Comparison of ENCODE assay signal across 9 mouse cellular contexts in genomic region chr7:144677341-144678086, GRCm38 (mm10).
DNase-seq lines count a peak whose midpoint lies in the region; ATAC-seq and TF ChIP-seq lines count a peak whose summit lies in the region.
"Had no signal": no experiment of that assay in that cellular context is flagged by ENCODE, and none has a peak within 500 bp of the region (broad histone marks: within the 10 kb centered on the region; RNA-seq: fewer than 3 reads in every experiment).

No protein-coding gene starts in this region.

- no peak for TF ChIP-seq CTCF in gastrocnemius, adult 2 months (IDR thresholded peaks at IDR 0.05)

- no peak for DNase-seq in gastrocnemius, adult 2 months
- DNase-seq in gastrocnemius, postnatal 36 days: no peak
- no peak for DNase-seq in lung, postnatal 25 days (ENCODE audit: low spot score)
- no peak for DNase-seq in limb, embryonic 10.5 days (ENCODE audit: low spot score)
- no peak for DNase-seq in layer of hippocampus, adult 9-11 months
- DNase-seq in thymus, postnatal 14 days: no peak
- DNase-seq: right cerebral cortex, postnatal 14 days had no signal

- H3K4me2 ChIP-seq in lung, embryonic 15.5 days: peak overlapping the region; percentile 87
- H3K4me2 ChIP-seq in stomach, embryonic 15.5 days: peak overlapping the region; percentile 89

- peak overlapping the region; percentile 52 for H3K9ac ChIP-seq in lung, embryonic 15.5 days
- no peak overlapping the region for H3K9ac ChIP-seq in stomach, embryonic 15.5 days

- peak overlapping the region; percentile 70; the same call in 1 of the 2 replicates for H3K4me3 ChIP-seq in gastrocnemius, adult 2 months
- H3K4me3 ChIP-seq in lung, embryonic 15.5 days: peak overlapping the region; percentile 52
- H3K4me3 ChIP-seq in limb, embryonic 10.5 days: no peak overlapping the region
- H3K4me3 ChIP-seq in stomach, embryonic 15.5 days (replicated peaks): peak overlapping the region; percentile 45

- peak; percentile 24; the same call in 1 of the 2 replicates for ATAC-seq in lung, embryonic 15.5 days (ENCODE audit: borderline replicate concordance, extremely low read depth, low FRiP score, low TSS enrichment)
- ATAC-seq in stomach, embryonic 15.5 days (ENCODE audit: insufficient read depth, low FRiP score, low read depth): peak; percentile 33; the same call in 1 of the 2 replicates

- H3K4me1 ChIP-seq in lung, embryonic 15.5 days: peaks cover 47% of the 10 kb centered on the region
- peaks cover 17% of the 10 kb centered on the region for H3K4me1 ChIP-seq in limb, embryonic 10.5 days
- H3K4me1 ChIP-seq in stomach, embryonic 15.5 days: peaks cover 27% of the 10 kb centered on the region

- no peaks in the 10 kb centered on the region for H3K36me3 ChIP-seq in lung, embryonic 15.5 days
- H3K36me3 ChIP-seq in limb, embryonic 10.5 days: no peaks in the 10 kb centered on the region
- H3K36me3 ChIP-seq in stomach, embryonic 15.5 days: no peaks in the 10 kb centered on the region

- H3K27ac ChIP-seq in gastrocnemius, adult 2 months: no peak overlapping the region
- 0 out of 2 replicates have a peak overlapping the region, but pooled peaks have one; percentile 35 for H3K27ac ChIP-seq in lung, embryonic 15.5 days
- peak overlapping the region; percentile 72; the same call in 1 of the 2 replicates for H3K27ac ChIP-seq in limb, embryonic 10.5 days
- H3K27ac ChIP-seq in stomach, embryonic 15.5 days: no peak overlapping the region

- intact Hi-C loops in gastrocnemius, adult 2 months (cut with DNase I): no loop called here
- intact Hi-C loops in gastrocnemius, postnatal 36 days (cut with DNase I): no loop called here

- 49% methylated on average over 11 of the region's 12 CpGs for WGBS in lung, embryonic 15.5 days
- 27% methylated on average over 12 of the region's 12 CpGs for WGBS in limb, embryonic 10.5 days
- WGBS in stomach, embryonic 15.5 days: 63% methylated on average over 11 of the region's 12 CpGs

- H3K9me3 ChIP-seq in lung, embryonic 15.5 days: no peaks in the 10 kb centered on the region
- H3K9me3 ChIP-seq in limb, embryonic 10.5 days (replicated peaks): no peaks in the 10 kb centered on the region
- no peaks in the 10 kb centered on the region for H3K9me3 ChIP-seq in stomach, embryonic 15.5 days

- peaks cover 20% of the 10 kb centered on the region for H3K27me3 ChIP-seq in lung, embryonic 15.5 days
- peaks cover 55% of the 10 kb centered on the region for H3K27me3 ChIP-seq in limb, embryonic 10.5 days (ENCODE audit: low read depth, poor library complexity, severe bottlenecking)
- H3K27me3 ChIP-seq in stomach, embryonic 15.5 days (replicated peaks): no peaks in the 10 kb centered on the region

Comparison
In these comparisons a context has a peak if more than half of its experiments do, and no peak if none do; other contexts are left out.
1. H3K27ac ChIP-seq: peak in lung, embryonic 15.5 days (single experiment) and limb, embryonic 10.5 days (single experiment); none in gastrocnemius, adult 2 months (single experiment) and stomach, embryonic 15.5 days (single experiment).